Mouse (Mus musculus): Measurements from ENCODE around the gene Lhx5.

Gene Lhx5

GRCm38 (mm10) chr5:120432486-120433015, 1.1 kb downstream of the Lhx5 start:
- DNase-seq (ENCODE audit: low spot score in 2 of 2), result no peak

DNA sequence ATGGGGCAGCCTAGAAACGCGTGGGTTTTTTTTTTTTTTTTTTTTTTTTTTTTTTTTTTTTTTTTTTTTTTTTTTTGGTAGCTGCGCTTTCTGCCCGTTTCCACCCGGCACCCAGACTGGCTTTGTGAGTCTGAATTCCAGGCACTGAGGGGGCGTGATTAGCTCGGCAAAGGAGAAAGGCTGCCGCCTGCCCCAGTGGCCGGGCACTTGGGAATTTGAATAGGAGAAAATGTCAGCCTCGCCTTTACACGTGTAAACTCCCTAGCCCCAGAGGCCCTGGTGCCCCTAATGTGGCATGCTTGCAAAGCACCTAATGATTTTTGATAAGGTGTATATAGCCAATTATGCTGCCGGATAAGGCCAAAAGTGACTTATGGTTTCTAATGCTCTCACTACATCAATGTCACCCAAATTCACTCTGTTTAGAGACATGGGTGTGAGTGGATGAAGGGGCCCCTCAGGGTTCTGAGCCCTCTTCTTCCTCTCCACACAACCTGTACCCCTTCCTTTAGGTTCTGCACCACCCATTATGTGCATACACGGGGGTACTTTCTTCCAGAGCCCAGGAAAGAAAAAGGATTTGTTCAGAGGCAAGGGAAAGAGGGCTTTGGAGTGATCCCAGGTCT, 1.7 kb downstream of the Lhx5 start:
- no peak for DNase-seq (ENCODE audit: low spot score in 2 of 2)

- no peak for DNase-seq (ENCODE audit: low spot score in 2 of 2)
These were observed 2.8 kb downstream of the Lhx5 start for GRCm38 (mm10) chr5:120434231-120434735.

GRCm38 (mm10) chr5:120435006-120435681, 3.6 kb downstream of the Lhx5 start:
- DNase-seq (ENCODE audit: low spot score in 2 of 2), result no peak

- no peak for DNase-seq (ENCODE audit: low spot score in 2 of 2)
These were observed 4.4 kb downstream of the Lhx5 start for GRCm38 (mm10) chr5:120435731-120436501.

DNA sequence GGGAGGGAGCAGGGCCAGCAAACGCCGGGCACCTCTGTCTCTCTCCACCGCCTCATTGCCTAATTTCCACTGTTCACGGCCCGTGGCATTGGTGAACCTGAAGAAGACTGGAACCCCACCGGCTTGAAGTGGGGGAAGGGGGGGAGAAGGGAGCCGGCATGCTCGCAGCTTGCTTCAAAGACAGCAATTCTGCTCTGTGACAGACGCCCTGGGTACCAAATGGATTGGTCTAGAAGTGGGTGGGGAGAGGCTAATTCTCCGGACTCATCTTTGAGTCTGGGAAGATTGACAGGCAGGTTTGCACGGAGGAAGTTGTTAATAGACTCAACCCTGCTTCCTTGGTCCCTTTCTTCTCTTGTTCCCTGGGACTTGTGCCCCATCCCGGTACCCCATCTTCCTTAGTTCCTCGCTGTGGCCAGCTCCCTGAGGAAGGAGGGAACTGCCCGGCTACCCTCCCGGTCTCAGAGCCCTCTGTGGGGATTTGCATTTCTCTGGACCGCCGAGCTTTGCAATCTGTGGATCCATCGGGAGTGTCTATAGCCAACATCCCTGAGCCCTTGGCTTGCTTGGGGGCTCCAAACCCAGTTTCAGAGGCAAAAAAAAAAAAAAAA, 5.5 kb downstream of the Lhx5 start:
- DNase-seq (ENCODE audit: low spot score in 2 of 2), result no peak

DNA sequence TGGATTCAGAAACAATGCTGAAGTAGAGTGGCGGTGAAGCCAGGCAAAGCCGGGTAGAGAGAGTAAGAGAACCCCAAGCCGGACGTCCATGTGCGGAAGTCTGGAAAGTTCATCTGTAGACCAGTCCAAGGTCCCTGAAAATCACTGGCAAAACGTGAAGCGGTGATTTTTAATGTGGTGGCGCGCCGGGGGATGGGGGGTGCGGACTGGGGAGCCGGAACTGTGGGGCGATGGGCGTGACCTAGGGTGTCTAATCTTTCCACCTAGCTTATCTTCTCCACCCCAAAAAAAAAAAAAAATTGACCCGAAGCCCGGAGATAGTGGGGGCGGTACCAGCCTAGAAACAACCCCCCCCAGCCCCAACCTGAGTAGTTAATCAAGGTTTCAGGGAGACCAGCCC, 6.0 kb downstream of the Lhx5 start:
- DNase-seq (ENCODE audit: low spot score in 2 of 2), result no peak

DNA sequence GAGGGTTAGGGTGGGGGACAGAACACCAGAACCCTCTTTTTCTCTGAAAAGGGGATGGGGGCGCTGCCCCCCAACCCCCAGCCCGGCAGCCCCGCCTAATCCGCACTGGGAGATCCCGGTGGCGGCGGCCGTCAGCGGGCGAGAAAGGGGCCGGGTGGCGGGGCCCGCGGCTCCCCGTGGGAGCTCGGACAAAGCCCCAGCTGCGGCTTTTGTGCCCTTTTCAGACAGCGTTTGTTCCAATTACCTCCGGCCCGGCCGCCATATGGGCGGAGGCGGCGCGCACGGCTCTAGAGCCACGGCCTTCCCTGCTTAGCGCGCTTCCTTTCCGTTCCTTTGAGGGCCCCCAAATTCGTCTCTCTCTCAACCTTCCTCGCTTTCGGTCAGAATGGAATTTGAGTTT, 6.5 kb downstream of the Lhx5 start:
- DNase-seq (ENCODE audit: low spot score in 2 of 2), result no peak

GRCm38 (mm10) chr5:120438469-120438868, 7.0 kb downstream of the Lhx5 start:
- no peak for DNase-seq (ENCODE audit: low spot score in 2 of 2)

DNA sequence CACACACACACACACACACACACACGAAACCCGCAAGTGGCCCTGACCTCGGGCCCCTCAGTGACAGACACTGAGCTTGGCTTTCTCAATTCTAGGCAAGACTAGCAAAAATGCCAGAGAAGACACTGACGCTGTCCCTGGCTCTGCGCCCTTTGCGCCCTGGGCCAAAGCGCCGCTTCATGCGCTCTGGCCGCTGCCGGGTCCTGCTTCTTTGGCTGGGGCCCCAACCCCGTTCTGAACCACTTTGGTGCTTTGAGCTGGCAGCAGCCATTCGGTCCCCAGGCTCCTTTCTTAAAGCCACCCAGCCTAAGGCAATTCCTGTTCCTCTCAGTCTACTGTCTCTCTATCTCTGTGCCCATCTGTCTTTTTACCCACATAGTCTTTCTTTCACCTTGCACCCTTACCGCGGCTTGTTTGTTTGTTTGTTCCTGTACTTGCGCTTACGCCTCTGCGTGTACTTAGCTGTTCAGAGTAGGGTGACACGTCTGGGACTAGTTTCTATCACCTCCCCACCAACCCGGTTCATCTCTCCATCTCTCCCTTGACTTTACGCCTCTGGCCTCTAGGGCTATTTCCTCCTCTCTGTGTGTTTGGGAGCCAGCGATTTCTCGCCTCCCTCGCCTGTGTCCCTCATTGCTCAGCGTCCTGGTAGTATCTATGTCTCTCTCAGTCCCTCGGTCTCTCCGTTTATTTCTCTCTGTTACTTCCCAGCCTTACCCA, 7.7 kb downstream of the Lhx5 start:
- DNase-seq (ENCODE audit: low spot score in 2 of 2), result no peak

DNA sequence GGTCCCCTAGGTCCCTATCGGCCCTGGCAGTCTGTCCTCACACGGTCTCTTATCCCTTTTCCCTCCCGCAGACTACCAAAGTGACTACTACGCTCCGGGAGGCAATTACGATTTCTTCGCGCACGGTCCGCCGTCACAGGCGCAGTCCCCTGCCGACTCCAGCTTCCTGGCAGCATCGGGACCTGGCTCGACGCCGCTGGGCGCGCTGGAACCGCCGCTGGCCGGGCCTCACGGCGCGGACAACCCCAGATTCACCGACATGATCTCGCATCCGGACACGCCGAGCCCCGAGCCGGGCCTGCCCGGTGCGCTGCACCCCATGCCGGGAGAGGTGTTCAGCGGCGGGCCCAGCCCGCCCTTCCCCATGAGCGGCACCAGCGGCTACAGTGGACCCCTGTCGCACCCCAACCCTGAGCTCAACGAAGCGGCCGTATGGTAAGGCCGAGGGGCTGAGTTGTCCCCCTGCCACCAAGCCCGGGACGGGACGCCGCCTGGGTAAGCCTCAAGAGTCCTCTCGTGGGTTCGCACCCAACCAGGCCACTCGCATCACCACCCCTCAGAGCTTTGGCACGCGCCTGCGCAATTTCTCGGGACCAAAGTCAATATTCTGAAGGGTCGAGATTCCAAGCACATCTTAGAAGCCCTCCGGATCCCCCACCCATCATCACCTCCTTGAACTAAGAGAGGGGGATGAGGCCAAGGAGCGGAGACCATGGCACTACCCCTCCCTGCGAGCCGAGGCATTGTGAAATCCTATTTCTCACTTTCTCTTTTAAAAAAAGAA, 8.6 kb downstream of the Lhx5 start:
- DNase-seq (ENCODE audit: low spot score in 2 of 2), result no peak

DNA sequence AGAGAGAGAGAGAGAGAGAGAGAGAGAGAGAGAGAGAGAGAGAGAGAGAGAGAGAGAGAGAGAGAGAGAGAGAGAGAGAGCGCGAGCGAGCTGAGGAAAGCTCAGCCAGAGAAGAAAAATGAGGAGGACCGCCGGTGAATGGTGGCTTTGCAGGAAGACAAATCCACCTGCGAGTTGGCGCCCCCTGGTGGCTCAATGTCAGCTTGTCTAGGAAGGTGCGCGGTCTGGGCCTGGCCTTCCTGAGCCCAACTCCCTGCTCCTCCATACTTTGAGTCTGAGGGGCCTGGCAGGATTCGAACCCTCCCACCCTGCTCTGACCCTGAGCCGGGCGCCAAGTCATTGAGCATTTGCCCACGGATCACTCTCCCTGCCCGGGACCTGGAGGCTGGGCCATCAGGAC, 9.2 kb downstream of the Lhx5 start:
- DNase-seq (ENCODE audit: low spot score in 2 of 2), result peak; percentile 47 to 66

GRCm38 (mm10) chr5:120447305-120447704, 15.8 kb downstream of the Lhx5 start:
- no peak for DNase-seq (ENCODE audit: low spot score in 2 of 2)

DNA sequence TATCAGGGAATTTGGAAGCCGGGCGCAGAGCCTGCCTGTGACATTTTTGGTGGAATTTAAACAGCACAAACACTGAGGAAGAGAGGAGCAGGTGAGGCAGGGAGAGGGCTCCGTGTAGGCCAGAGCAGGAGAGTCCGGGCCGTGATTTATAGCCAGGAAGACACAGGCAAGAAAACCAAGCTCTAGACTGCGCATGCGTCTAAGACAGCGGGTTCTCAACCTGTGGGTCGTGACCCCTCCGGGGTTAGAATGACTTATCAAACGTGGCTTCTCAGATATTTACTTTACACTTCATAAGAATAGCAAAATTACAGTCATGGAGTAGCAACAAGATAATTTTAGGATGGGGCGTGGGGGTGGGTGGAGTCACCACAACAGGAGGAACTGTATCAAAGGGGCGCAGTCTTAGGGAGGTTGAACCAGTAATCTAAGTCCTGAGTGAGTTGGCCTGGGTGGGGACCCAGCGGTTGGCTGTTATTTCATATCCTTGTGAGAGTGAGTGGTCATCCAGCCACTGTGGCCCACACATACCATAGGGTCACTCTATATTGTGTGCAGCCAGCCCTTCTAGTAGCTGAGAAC, 23.3 kb downstream of the Lhx5 start:
- DNase-seq (ENCODE audit: low spot score in 2 of 2), result no peak

GRCm38 (mm10) chr5:120456253-120456652, 24.8 kb downstream of the Lhx5 start:
- no peak for DNase-seq (ENCODE audit: low spot score in 2 of 2)

DNA sequence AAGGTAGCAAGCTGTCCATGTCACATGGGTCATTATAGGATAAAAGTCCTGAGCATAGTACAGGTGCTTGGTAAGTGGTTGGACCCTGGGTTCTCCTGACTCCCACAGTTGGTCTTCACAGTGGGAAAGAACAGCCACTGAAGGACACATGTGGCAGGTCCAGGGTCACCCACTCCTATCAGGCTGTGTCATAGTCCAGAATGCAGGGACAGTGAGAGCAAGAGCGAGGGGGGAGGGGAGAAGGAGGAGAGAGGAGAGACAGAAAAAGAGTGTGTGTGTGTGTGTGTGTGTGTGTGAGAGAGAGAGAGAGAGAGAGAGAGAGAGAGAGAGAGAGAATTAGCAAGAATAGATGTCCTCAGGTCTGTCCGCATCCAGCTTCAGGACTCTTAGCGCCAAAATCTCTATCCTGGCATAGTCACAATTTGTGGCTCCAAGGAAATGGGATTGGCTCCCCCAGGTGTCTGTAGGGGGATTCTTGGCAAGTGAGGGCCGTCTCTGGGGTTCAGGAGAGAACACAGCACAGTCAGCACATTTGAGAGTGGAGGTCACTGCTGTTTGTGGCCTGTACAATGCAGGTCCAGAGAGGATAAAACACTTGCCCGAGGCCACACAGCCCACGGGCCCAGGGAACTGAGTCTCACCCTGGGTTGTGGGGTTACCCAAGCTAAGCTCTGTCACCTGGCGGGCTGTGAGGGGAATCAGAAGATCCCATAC, 25.5 kb downstream of the Lhx5 start:
- no peak for DNase-seq (ENCODE audit: low spot score in 2 of 2)

- DNase-seq (ENCODE audit: low spot score in 2 of 2), result peak in 1 of 2 experiments; percentile 38
These were observed 26.1 kb downstream of the Lhx5 start for GRCm38 (mm10) chr5:120457628-120458027.

- no peak for DNase-seq (ENCODE audit: low spot score in 2 of 2)
These were observed 27.6 kb downstream of the Lhx5 start for GRCm38 (mm10) chr5:120459133-120459532.

DNA sequence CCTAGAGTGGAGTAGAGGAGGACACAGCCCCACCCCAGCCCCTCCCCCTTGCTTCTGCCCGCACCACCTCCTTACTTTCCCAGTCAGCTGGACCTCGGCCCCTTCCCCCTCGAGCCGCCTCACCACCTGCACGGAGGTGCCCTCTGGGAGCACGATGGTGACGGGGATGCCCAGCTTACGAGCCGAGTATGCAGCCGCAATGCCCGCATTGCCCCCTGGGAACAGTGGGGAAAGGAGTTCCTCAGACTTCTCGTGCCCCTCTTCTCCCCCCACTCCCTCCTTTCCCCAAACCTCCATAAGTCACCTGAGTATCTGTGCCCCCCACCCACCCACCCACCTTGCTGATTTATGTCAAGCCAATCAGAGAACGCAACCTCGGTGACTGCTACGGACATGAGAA, 30.4 kb downstream of the Lhx5 start:
- DNase-seq (ENCODE audit: low spot score in 2 of 2), result no peak

- DNase-seq (ENCODE audit: low spot score in 2 of 2), result no peak
These were observed 32.8 kb downstream of the Lhx5 start for GRCm38 (mm10) chr5:120464321-120464720.

Data from spleen, postnatal 36 days (tissue).